Mouse (Mus musculus): ENCODE measurements around the gene Nxph1. TPM values are rescaled to one million over a fixed set of nuclear protein-coding genes. Genes with fewer than 3 reads are reported as not detected.

Nxph1 gene
- total RNA-seq, 2 experiments from 2014 or later, result 38.9 to 39.9 TPM

- intact Hi-C loops (cut with DNase I), result no loop called here
- DNase-seq (ENCODE audit: low spot score in 2 of 2), result peak; percentile 56 to 71
Measured at GRCm38 (mm10) chr6:9077793-9078689, 129.8 kb downstream of the Nxph1 start.

DNA sequence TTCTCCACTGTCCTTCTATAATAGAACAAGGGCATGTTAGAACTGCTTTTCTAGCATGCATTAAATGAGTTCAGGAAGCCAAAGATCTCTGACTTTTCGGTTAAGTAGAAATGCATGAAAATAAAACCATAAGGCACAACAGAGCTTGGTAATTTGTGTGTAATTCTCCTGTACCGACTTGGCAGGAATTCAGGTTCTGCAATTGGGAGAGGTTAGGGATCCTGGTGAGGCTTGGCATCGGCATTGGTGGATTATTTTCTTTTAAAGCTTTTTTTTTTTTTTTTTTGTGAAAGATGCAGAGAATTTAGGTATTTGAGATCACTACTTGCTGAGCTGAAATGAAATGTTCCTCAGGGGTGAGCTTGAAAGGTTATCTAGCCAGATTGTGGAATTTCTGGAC is 135.6 kb downstream of the Nxph1 start:
- intact Hi-C loops (cut with DNase I), result no loop called here
- DNase-seq (ENCODE audit: low spot score in 2 of 2), result no peak

- intact Hi-C loops (cut with DNase I), result no loop called here
- no peak for DNase-seq (ENCODE audit: low spot score in 2 of 2)
Measured at GRCm38 (mm10) chr6:9097345-9097744, 149.1 kb downstream of the Nxph1 start.

DNA sequence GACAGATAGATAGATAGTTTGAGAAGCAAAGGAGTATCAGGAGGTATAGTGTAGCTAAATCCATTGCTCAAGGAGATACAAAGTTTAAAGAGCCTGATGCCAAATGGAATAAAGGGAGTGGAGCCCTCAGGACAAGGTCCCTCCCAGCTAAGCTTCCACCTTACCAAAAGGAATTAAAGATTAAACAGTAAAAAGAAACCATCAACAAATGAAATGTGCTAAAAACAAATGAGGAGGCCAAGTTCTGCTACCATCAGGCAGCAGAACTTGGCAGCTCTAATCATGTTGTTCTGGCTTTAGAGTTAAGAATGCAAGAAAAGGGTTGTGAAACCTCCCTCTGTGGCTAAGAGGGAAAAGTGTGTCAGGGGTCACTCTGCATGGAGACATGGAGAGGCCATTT is 159.1 kb downstream of the Nxph1 start:
- DNase-seq (ENCODE audit: low spot score in 2 of 2), result no peak
- intact Hi-C loops (cut with DNase I), result no loop called here

GRCm38 (mm10) chr6:9119136-9119535 is 170.9 kb downstream of the Nxph1 start:
- intact Hi-C loops (cut with DNase I), result no loop called here
- DNase-seq (ENCODE audit: low spot score in 2 of 2), result no peak

- intact Hi-C loops (cut with DNase I), result no loop called here
- DNase-seq (ENCODE audit: low spot score in 2 of 2), result no peak
Measured at GRCm38 (mm10) chr6:9124321-9124914, 176.2 kb downstream of the Nxph1 start.

GRCm38 (mm10) chr6:9133589-9134279 is 185.5 kb downstream of the Nxph1 start:
- DNase-seq (ENCODE audit: low spot score in 2 of 2), result no peak
- intact Hi-C loops (cut with DNase I), result no loop called here

DNA sequence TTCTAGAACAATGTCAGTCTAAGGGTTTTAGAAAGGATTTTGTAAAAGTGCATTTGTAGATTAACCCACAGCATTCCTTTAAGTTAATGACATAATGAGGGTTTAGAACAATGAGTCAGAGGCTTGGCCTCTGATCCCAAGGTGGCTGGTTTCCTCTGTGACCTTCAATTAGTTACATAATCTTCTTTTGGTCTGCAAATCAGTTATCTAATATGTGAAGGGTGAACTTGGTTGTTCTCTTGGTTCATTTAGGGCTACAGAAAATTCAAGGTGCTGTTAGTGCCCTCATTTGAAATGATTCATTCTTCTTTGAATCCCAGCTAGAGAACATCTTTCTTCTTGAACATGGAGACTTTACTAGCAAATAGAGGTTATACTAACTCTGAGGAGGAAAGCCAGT is 199.7 kb downstream of the Nxph1 start:
- no peak for DNase-seq (ENCODE audit: low spot score in 2 of 2)
- intact Hi-C loops (cut with DNase I), result no loop called here

- DNase-seq (ENCODE audit: low spot score in 2 of 2), result no peak
- intact Hi-C loops (cut with DNase I), result no loop called here
Measured at GRCm38 (mm10) chr6:9149791-9150190, 201.6 kb downstream of the Nxph1 start.

DNA sequence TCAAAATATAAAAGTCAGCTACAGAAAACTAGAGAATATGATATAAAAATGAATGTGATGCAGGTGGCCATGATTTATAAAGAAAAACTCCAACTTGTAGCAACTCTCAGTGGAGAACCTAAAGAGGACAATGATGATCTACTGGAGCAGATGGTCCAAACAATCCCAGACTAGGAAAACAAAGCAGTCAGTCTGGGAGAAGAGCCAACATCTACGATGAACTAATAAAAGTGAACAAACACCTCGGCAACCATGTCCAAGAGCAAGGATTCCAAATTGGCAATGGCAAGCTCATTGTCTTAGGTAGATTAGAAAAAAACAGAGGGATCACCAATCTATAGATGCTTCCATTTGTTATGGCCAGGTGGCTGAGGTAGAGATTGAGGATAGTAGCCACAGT is 211.0 kb downstream of the Nxph1 start:
- intact Hi-C loops (cut with DNase I), result no loop called here
- DNase-seq (ENCODE audit: low spot score in 2 of 2), result no peak

- intact Hi-C loops (cut with DNase I), result no loop called here
- DNase-seq (ENCODE audit: low spot score in 2 of 2), result no peak
Measured at GRCm38 (mm10) chr6:9182477-9182876, 234.2 kb downstream of the Nxph1 start.

DNA sequence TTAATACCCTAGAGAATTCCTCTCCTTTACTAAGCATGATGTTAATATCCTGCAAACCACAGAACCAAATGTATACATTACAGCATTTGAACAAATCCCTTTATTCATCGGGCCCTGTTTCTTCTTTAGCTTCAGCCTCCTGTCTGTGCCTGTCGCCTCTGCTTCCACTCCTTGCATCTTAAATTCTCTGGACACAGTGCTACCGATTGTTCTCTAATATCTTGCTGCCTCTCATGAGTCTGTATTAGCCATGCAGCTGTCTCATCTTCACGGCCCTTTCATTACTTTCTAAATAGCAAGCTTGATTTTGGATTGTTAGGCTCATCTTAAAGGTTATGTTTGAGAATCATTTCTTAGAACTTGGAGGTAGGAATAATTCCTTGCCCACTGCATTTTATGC is 262.5 kb downstream of the Nxph1 start:
- no peak for DNase-seq (ENCODE audit: low spot score in 2 of 2)
- intact Hi-C loops (cut with DNase I), result no loop called here

DNA sequence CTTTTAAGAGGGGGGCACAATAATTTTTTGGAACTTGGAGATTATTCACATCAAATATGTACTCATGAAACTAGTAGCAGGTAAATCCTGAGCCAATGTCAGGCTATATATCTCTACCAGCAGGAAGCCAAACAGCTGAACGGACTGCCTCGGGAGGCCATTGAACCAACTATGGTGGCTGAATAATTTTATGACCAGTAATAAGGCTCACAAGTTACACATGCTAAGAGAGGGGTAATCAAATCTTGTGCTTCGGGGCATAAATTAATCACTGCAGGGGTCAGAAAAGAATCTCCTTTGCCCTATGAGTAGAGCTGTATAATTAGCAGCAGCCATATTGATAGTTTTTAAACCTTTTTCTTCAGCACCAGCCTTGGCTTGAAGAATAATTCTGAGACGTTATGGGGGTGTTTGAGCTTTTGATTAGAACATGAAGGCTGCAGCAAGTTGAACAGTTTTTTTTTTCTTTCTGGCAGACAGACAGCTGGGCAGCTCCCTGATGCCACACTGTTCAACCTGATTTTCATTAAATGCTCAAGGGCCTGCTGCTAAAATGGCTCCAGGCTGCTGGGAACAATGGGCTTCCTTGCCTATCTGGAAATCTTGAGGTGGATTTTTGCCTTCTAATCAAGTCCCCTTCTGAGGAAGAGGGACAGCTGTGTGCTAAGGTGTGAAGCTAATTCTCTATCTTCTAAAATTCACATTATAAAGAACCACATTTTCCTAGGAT is 272.7 kb downstream of the Nxph1 start:
- no peak for DNase-seq (ENCODE audit: low spot score in 2 of 2)
- intact Hi-C loops (cut with DNase I), result no loop called here

DNA sequence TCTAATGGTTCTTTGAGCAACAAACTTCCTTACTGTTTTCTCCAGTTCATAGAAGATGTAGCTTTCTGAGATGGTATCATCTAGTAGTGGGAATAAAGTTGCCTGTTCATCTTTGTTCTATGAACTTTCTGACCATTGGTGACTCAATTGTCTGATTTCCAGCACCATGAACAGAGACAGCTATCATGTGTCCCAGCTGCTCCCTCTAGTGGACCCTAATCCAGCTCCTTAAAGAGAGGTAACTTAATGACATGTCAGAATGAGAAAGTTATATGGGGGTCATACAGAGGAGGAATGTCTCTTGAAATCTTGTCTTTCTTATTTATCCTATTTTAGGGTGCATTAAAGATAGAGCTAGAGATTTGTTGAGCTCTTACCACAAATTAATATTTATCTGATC is 286.6 kb downstream of the Nxph1 start:
- no peak for DNase-seq (ENCODE audit: low spot score in 2 of 2)
- intact Hi-C loops (cut with DNase I), result loop anchor here (10.0 kb wide), 1 partner anchor 280 kb away; no protein-coding TSS in a partner anchor

- intact Hi-C loops (cut with DNase I), result no loop called here
- no peak for DNase-seq (ENCODE audit: low spot score in 2 of 2)
Measured at GRCm38 (mm10) chr6:9267998-9268397, 319.8 kb downstream of the Nxph1 start.

Other genes with a start within 250 kb of the Nxph1 start
- 10 to 100 TPM; 67.4 to 78.2 TPM for gene Ica1, start 169.9 kb upstream of the Nxph1 start, total RNA-seq (2021)

Data from left cerebral cortex, postnatal 36 days (tissue).